Mouse (Mus musculus) midbrain, embryonic 15.5 days (tissue): Measurements from ENCODE around the gene Olfr1474. TPM values are rescaled to one million over a fixed set of nuclear protein-coding genes. Genes with fewer than 3 reads are reported as not detected.
"Not testable (repeated sequence)": the region's sequence is repeated elsewhere in the genome, so short reads cannot be mapped to it uniquely, and the experiment has no call there.

Source experiments
- ATAC-seq: fragments of 200-750 bp; cut with Nextera tagmentation; replicated peaks from 2 replicates; pipeline ENCODE4 v1.8.0; 2017; ENCODE audit warnings: moderate TSS enrichment
- H3K27ac ChIP-seq: fragments of 300-500 bp; sonication (generic); 2 replicates; pipeline ENCODE4 v1.5.1; 2015; ENCODE audit warnings: mild to moderate bottlenecking, inconsistent platforms
- H3K27me3 ChIP-seq: fragments of 300-500 bp; sonication (generic); replicated peaks from 2 replicates; pipeline ENCODE4 v1.6.1; 2015; ENCODE audit warnings: inconsistent platforms
- H3K36me3 ChIP-seq: fragments of 300-500 bp; sonication (generic); replicated peaks from 2 replicates; pipeline ENCODE4 v1.6.1; 2015; ENCODE audit warnings: inconsistent platforms
- H3K4me1 ChIP-seq: fragments of 300-500 bp; sonication (generic); 2 replicates; pipeline ENCODE4 v1.6.1; 2015; ENCODE audit warnings: inconsistent platforms
- H3K4me2 ChIP-seq: fragments of 300-500 bp; sonication (generic); 2 replicates; pipeline ENCODE4 v1.6.1; 2015; ENCODE audit warnings: inconsistent platforms, mild to moderate bottlenecking, moderate library complexity
- H3K4me3 ChIP-seq: fragments of 300-500 bp; sonication (generic); 2 replicates; pipeline ENCODE4 v1.5.1; 2015; ENCODE audit warnings: mild to moderate bottlenecking, inconsistent platforms
- H3K9ac ChIP-seq: fragments of 300-500 bp; sonication (generic); 2 replicates; pipeline ENCODE4 v1.6.1; 2015; ENCODE audit warnings: mild to moderate bottlenecking, inconsistent platforms
- H3K9me3 ChIP-seq: fragments of 300-500 bp; sonication (generic); 2 replicates; pipeline ENCODE4 v1.6.1; 2016; ENCODE audit warnings: inconsistent platforms
- WGBS: fragments of 180-500 bp; shearing (Covaris S2); methylation state at CpG from one replicate; pipeline ENCODE4 v1.1.7; 2015; ENCODE audit warnings: mixed read lengths; 5-methylcytosine and 5-hydroxymethylcytosine counted together
- polyA plus RNA-seq: library from polyadenylated mRNA; unstranded; fragments of >200 nt; fragmentation: Nextera tagmentation; extraction: Ambion mirVana; gene quantifications from 2 replicates; pipeline ENCODE4 v1.2.1, GENCODE M21; 2015

Gene Olfr1474
- polyA plus RNA-seq, result not detected in 2 replicates

DNA sequence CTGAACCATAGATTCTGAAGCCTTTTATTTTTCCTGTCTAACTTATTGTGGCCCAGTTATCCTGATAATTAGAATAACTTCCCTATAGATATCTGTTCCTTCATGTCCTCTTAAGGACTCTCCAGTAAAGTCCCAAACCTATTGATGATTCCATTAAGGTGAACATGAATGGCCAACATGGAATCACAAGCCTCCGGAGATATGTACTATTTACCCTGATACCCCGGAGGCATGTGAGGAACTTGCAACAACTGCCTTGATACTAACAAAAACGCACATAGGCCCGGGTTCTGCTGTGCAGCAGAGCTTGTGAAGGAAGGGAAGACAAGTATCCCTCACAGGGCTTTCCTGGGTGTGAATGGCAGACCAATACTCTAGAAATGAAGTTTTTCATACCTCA, at the start of gene Olfr1474:
Gene Olfr1474, plus strand, starts transcription at position 301 of the 400 bp plus-strand sequence.
- H3K9ac ChIP-seq, H3K4me2 ChIP-seq, H3K36me3 ChIP-seq, H3K4me1 ChIP-seq, H3K27ac ChIP-seq, H3K9me3 ChIP-seq, H3K4me3 ChIP-seq, ATAC-seq, H3K27me3 ChIP-seq: not testable (repeated sequence)
- WGBS, result 84% methylated on average over 4 of the region's 4 CpGs

DNA sequence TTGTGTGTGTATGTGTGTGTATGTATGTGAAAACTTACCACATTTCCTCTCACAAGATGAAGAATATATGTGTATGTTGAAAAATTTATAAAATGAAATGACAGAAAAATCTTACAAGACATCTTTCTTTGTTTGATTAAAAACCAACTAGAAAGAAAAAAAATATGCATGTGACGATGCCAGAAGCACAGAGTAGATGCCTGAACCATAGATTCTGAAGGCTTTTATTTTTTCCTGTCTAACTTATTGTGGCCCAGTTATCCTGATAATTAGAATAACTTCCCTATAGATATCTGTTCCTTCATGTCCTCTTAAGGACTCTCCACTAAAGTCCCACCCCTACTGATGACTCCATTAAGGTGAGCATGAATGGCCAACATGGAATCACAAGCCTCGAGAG, 26.3 kb upstream of the Olfr1474 start, which contains the start of gene Olfr1471:
Gene Olfr1471, plus strand, starts transcription at position 301 of the 400 bp plus-strand sequence.
- 70% methylated on average over 2 of the region's 2 CpGs for WGBS
- not testable (repeated sequence) for H3K4me2 ChIP-seq, H3K36me3 ChIP-seq, H3K9ac ChIP-seq, H3K27me3 ChIP-seq, H3K9me3 ChIP-seq, H3K4me3 ChIP-seq, H3K27ac ChIP-seq, ATAC-seq, H3K4me1 ChIP-seq

- WGBS, result 75% methylated on average over 1 of the region's 1 CpGs
- H3K36me3 ChIP-seq, result no peaks in the 10 kb centered on the region
- H3K9ac ChIP-seq, result no peak within 1 kb of the TSS
- no peaks in the 10 kb centered on the region for H3K4me1 ChIP-seq
- 0 out of 2 replicates have a peak, but pooled peaks cover 3% of the 10 kb centered on the region for H3K9me3 ChIP-seq
- no peak for ATAC-seq
- H3K27me3 ChIP-seq, result no peaks in the 10 kb centered on the region
- no peak within 1 kb of the TSS for H3K4me3 ChIP-seq
- no peak within 1 kb of the TSS for H3K27ac ChIP-seq
- H3K4me2 ChIP-seq, result no peak within 1 kb of the TSS
These were observed 13.4 kb upstream of the Olfr1474 start, which contains the start of gene Olfr1472 for GRCm38 (mm10) chr19:13455986-13456385. Olfr1472 (minus strand) TSS chr19:13456086.

DNA sequence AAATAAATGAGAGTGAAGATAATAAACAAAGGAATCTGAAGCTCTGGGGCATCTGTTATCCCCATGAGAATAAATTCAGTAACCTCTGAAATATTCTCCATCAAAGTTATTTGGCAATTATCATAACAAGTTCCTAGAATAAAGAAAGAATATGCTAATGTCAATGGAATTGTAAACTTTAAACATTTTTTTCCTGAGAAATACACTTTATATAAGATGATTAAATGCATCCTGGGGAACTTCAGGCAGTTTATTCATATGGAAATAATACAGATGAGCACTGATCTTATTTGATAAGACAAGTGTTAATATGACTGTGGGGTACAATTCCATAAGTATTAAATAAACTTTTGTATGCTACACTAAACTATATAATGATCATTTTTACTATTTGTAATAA, 10.7 kb downstream of the Olfr1474 start, which contains the start of gene Olfr1475:
Gene Olfr1475, minus strand, starts transcription at position 101 of the 400 bp plus-strand sequence.
- Histone ChIP-seq H3K9me3 (no peaks in the 10 kb centered on the region), H3K9ac (no peak within 1 kb of the TSS), H3K4me3 (no peak within 1 kb of the TSS), H3K27ac (no peak within 1 kb of the TSS), H3K4me1 (no peaks in the 10 kb centered on the region), H3K36me3 (no peaks in the 10 kb centered on the region), H3K4me2 (no peak within 1 kb of the TSS), H3K27me3 (no peaks in the 10 kb centered on the region)
- ATAC-seq, result no peak

- Histone ChIP-seq H3K4me2 (no peak within 1 kb of the TSS), H3K4me1 (no peaks in the 10 kb centered on the region), H3K27me3 (no peaks in the 10 kb centered on the region)
These were observed 30.9 kb downstream of the Olfr1474 start, which contains the start of gene Olfr1477 for GRCm38 (mm10) chr19:13500246-13500645. Olfr1477 (plus strand) TSS chr19:13500546.

More at GRCm38 (mm10) chr19:13500246-13500645, 30.9 kb downstream of the Olfr1474 start, which contains the start of gene Olfr1477:
- WGBS, result 68% methylated on average over 3 of the region's 3 CpGs
- Histone ChIP-seq H3K9me3 (0 out of 2 replicates have a peak, but pooled peaks cover 3% of the 10 kb centered on the region), H3K4me3 (no peak within 1 kb of the TSS), H3K36me3 (no peaks in the 10 kb centered on the region), H3K27ac (no peak within 1 kb of the TSS), H3K9ac (no peak within 1 kb of the TSS)
- ATAC-seq, result no peak

Other genes with a start within 250 kb of the Olfr1474 start
- gene Olfr1463, start 238.2 kb upstream of the Olfr1474 start, polyA plus RNA-seq, result not detected in 2 replicates
- not detected in 2 replicates for gene Olfr1465, start 154.0 kb upstream of the Olfr1474 start, polyA plus RNA-seq
- gene Olfr1466, start 130.7 kb upstream of the Olfr1474 start, polyA plus RNA-seq, result not detected in 2 replicates
- gene Olfr1467, start 107.3 kb upstream of the Olfr1474 start, polyA plus RNA-seq, result not detected in 2 replicates
- gene Olfr1469, start 61.7 kb upstream of the Olfr1474 start, polyA plus RNA-seq, result not detected in 2 replicates
- not detected in 2 replicates for gene Olfr1471, start 26.2 kb upstream of the Olfr1474 start, polyA plus RNA-seq
- not detected in 2 replicates for gene Olfr1472, start 13.5 kb upstream of the Olfr1474 start, polyA plus RNA-seq
- gene Olfr1475, start 10.6 kb downstream of the Olfr1474 start, polyA plus RNA-seq, result not detected in 2 replicates
- gene Olfr1477, start 31.0 kb downstream of the Olfr1474 start, polyA plus RNA-seq, result not detected in 2 replicates
- not detected in 2 replicates for gene Olfr1480, start 58.3 kb downstream of the Olfr1474 start, polyA plus RNA-seq
- not detected in 2 replicates for gene Olfr1484, start 113.9 kb downstream of the Olfr1474 start, polyA plus RNA-seq
- gene Olfr1487, start 147.8 kb downstream of the Olfr1474 start, polyA plus RNA-seq, result not detected in 2 replicates
- not detected in 2 replicates for gene Olfr1489, start 162.1 kb downstream of the Olfr1474 start, polyA plus RNA-seq
- not detected in 2 replicates for gene Olfr1490, start 181.5 kb downstream of the Olfr1474 start, polyA plus RNA-seq
- gene Olfr1491, start 227.7 kb downstream of the Olfr1474 start, polyA plus RNA-seq, result not detected in 2 replicates